Mouse (Mus musculus): Measurements from ENCODE around the gene Upp2. TPM values are rescaled to one million over a fixed set of nuclear protein-coding genes. Genes with fewer than 3 reads are reported as not detected.

The Upp2 gene
- polyA plus RNA-seq, 1 experiment from 2014 or later = 7.0 TPM

DNA sequence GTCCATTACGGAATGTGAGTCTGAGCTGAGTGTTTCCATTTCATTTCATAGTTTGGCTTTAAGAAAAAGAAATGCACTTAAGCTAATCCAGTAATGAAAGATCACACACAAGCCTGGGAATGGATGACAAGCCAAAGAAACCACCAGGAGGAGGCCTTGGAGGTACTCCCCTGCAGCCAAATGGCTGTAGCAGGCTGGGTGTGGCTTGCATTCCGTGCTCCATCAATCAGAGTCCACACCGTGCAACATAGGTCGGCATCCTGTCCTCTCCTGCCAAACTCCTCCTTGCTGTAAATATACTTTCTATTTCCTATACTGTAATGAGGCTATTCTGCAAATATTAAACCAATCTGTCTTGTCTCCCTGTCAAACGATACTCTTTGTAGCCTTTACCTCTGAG lies 143.1 kb downstream of the Upp2 start:
- WGBS = 62% methylated on average over 5 of the region's 5 CpGs
- Histone ChIP-seq H3K4me3 (no peak overlapping the region), H3K36me3 (no peaks in the 10 kb centered on the region), H3K27ac (ENCODE audit: poor library complexity, severe bottlenecking) (no peak overlapping the region), H3K9ac (no peak overlapping the region), H3K4me1 (replicated peaks) (peaks cover 59% of the 10 kb centered on the region), H3K9me3 (replicated peaks) (no peaks in the 10 kb centered on the region), H3K4me2 (no peak overlapping the region), H3K27me3 (replicated peaks) (no peaks in the 10 kb centered on the region)
- ATAC-seq (ENCODE audit: insufficient number of reproducible peaks, low FRiP score) = no peak

DNA sequence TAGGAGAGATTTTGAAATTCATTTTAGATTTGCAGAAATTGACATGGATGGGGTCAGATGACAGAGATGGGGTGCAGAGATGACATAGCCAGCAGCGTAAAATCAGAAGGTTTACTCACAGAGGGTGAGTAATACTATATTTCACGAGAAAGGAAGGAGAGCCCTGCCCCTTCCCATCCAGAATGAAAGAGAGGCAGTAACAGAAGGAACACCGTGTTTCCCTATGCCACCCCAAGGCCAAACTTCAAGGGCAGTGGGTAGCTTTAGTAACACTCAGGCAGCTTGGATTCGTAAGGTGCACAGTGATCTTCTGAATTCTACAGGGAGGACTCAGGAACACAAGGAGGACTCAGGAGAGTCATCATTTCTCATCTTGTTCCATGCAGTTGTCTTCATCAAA lies 144.0 kb downstream of the Upp2 start:
- peaks cover 58% of the 10 kb centered on the region for H3K4me1 ChIP-seq (replicated peaks)
- H3K27ac ChIP-seq (ENCODE audit: poor library complexity, severe bottlenecking) = peak overlapping the region; percentile 89; the same call in 1 of the 2 replicates
- H3K9ac ChIP-seq = no peak overlapping the region
- H3K27me3 ChIP-seq (replicated peaks) = no peaks in the 10 kb centered on the region
- H3K9me3 ChIP-seq (replicated peaks) = no peaks in the 10 kb centered on the region
- 75% methylated on average over 4 of the region's 4 CpGs for WGBS
- H3K4me3 ChIP-seq = no peak overlapping the region
- H3K36me3 ChIP-seq = no peaks in the 10 kb centered on the region
- H3K4me2 ChIP-seq = no peak overlapping the region
- ATAC-seq (ENCODE audit: insufficient number of reproducible peaks, low FRiP score) = no peak

DNA sequence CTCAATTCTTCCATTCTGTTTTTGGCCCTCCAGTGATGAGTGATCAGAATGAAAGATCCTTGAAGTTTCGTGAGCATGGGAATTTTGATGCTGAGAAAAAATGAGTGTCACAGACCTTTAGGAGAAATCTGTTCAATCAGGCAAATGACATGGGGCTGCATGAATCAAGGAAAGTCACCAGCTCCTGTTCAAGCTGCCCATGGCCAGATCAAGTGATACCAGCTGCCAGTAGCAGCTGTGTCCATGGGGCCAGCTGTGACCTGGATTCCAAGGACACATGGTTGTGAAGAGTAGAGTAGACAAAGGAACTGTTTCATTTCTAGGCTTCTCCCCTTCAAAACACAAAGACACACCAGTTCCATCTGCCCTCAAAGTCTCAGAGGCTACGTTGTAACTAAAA lies 144.4 kb downstream of the Upp2 start:
- WGBS = 35% methylated on average over 2 of the region's 2 CpGs
- Histone ChIP-seq H3K27me3 (replicated peaks) (no peaks in the 10 kb centered on the region), H3K4me1 (replicated peaks) (peaks cover 54% of the 10 kb centered on the region), H3K4me2 (no peak overlapping the region), H3K27ac (ENCODE audit: poor library complexity, severe bottlenecking) (peak overlapping the region; percentile 89), H3K9ac (no peak overlapping the region), H3K9me3 (replicated peaks) (no peaks in the 10 kb centered on the region), H3K4me3 (no peak overlapping the region), H3K36me3 (no peaks in the 10 kb centered on the region)
- ATAC-seq (ENCODE audit: insufficient number of reproducible peaks, low FRiP score) = no peak

DNA sequence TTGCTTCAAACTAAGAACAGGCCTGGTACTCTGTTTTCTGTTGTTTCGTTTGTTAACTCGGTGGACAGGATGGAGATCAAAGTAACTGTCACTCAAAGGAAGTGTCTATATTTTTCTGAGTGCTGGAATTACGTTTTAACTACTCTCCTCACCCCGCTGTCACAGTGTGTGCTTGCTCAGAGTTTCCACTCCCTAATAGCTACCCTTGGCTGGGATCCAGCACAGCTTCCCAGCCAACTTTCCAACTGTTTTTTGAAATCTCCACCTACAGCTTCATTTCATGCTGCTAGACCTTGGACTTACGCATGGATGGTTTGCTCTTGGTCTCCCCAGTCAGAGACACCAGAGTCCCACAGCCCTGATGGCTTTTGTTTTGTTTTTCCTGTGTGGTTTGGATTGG lies 144.8 kb downstream of the Upp2 start:
- H3K36me3 ChIP-seq = no peaks in the 10 kb centered on the region
- H3K4me1 ChIP-seq (replicated peaks) = peaks cover 50% of the 10 kb centered on the region
- peak; percentile 80 for ATAC-seq (ENCODE audit: insufficient number of reproducible peaks, low FRiP score)
- no peaks in the 10 kb centered on the region for H3K27me3 ChIP-seq (replicated peaks)
- H3K9me3 ChIP-seq (replicated peaks) = no peaks in the 10 kb centered on the region
- WGBS = 16% methylated on average over 5 of the region's 5 CpGs
- peak overlapping the region; percentile 89 for H3K27ac ChIP-seq (ENCODE audit: poor library complexity, severe bottlenecking)
- H3K4me3 ChIP-seq = no peak overlapping the region
- no peak overlapping the region for H3K9ac ChIP-seq
- H3K4me2 ChIP-seq = no peak overlapping the region

DNA sequence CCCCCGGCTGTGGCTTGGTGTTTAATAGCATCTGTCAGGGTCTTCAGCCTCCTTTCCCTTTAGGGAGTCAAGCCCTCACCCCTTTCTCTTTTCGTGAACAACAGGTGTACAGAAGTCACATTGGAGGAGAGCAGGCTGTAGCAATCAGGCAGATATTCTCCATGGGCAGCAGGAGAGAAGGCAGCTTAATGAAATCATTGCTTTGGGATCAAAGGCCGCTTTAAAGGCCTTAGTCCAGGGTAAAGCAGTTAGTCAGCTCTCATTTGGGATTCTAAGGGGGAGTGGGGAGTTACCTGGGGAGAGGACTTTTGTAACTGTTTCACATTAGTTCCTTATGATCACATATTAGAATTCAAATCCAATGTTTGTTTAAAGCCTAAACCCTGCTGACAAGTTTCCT lies 150.8 kb downstream of the Upp2 start:
- no peaks in the 10 kb centered on the region for H3K27me3 ChIP-seq (replicated peaks)
- H3K4me3 ChIP-seq = no peak overlapping the region
- no peak overlapping the region for H3K27ac ChIP-seq (ENCODE audit: poor library complexity, severe bottlenecking)
- 60% methylated on average over 3 of the region's 3 CpGs for WGBS
- H3K9me3 ChIP-seq (replicated peaks) = peaks cover 6% of the 10 kb centered on the region; the same call in 1 of the 2 replicates
- ATAC-seq (ENCODE audit: insufficient number of reproducible peaks, low FRiP score) = no peak
- H3K4me1 ChIP-seq (replicated peaks) = 0 out of 2 replicates have a peak, but pooled peaks cover 3% of the 10 kb centered on the region
- H3K36me3 ChIP-seq = no peaks in the 10 kb centered on the region
- no peak overlapping the region for H3K9ac ChIP-seq
- no peak overlapping the region for H3K4me2 ChIP-seq

DNA sequence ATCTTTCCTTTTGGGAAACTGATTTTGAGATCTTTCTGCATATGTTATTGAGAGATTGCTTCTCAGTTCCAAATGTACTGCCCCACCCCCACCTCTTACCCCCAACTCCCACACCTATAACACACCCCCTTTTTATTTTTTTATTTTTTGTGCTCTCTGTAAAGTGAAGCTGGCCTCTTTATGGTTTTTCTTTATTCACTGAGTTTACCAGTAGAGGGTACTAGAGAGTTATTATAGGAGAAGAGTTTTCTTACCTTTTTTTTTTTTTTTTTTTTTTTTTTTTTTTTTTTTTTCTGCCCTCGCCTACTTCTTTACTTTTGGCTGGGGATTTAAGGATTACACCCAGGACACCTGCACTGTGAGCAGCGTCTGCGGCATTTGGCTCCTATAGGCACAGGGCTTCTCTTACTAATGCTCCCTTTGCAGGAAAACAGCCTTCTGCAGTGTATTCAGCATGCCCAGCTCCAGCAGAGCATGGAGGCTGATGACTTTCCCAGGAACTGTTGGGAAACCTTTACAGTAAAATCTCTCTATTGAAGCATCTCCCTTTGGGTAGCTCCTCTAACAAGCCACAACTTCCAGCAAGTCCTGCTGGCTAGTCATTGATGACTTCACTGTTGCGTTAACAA lies 170.2 kb downstream of the Upp2 start:
- no peak overlapping the region for H3K27ac ChIP-seq (ENCODE audit: poor library complexity, severe bottlenecking)
- no peak overlapping the region for H3K4me2 ChIP-seq
- H3K9ac ChIP-seq = no peak overlapping the region
- H3K9me3 ChIP-seq (replicated peaks) = 0 out of 2 replicates have a peak, but pooled peaks cover 5% of the 10 kb centered on the region
- H3K4me3 ChIP-seq = no peak overlapping the region
- no peak for ATAC-seq (ENCODE audit: insufficient number of reproducible peaks, low FRiP score)
- no peaks in the 10 kb centered on the region for H3K27me3 ChIP-seq (replicated peaks)
- no peaks in the 10 kb centered on the region for H3K36me3 ChIP-seq
- WGBS = 35% methylated on average over 4 of the region's 4 CpGs
- H3K4me1 ChIP-seq (replicated peaks) = no peaks in the 10 kb centered on the region

- Histone ChIP-seq H3K27ac (ENCODE audit: poor library complexity, severe bottlenecking) (no peak overlapping the region), H3K9ac (no peak overlapping the region), H3K36me3 (no peaks in the 10 kb centered on the region), H3K4me3 (no peak overlapping the region), H3K27me3 (replicated peaks) (no peaks in the 10 kb centered on the region), H3K4me1 (replicated peaks) (peaks cover 9% of the 10 kb centered on the region; the same call in 1 of the 2 replicates), H3K9me3 (replicated peaks) (no peaks in the 10 kb centered on the region), H3K4me2 (no peak overlapping the region)
- WGBS = 63% methylated on average over 1 of the region's 1 CpGs
- ATAC-seq (ENCODE audit: insufficient number of reproducible peaks, low FRiP score) = no peak
Observed at GRCm38 (mm10) chr2:58741213-58741612, 174.1 kb downstream of the Upp2 start.

DNA sequence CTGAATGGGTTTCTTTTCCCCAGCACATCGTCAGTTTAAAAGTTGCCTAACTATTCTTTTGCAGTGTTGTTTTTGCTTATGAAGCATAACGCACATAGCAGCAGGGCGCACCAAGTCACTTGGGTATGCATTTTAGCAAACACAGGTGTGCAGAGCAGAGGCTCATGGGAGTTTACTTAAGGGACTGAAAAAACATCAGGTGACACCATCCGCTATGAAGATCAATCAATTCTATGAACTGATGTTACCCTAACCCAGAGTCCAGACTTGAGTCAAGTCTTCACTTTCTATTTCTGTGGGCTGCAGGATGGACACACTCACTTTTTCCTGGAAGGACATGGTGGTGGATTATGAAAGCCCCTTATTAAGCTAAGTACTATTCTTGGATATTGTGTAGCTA lies 174.9 kb downstream of the Upp2 start:
- H3K27ac ChIP-seq (ENCODE audit: poor library complexity, severe bottlenecking) = no peak overlapping the region
- WGBS = 88% methylated on average over 4 of the region's 4 CpGs
- peaks cover 9% of the 10 kb centered on the region; the same call in 1 of the 2 replicates for H3K4me1 ChIP-seq (replicated peaks)
- H3K9me3 ChIP-seq (replicated peaks) = no peaks in the 10 kb centered on the region
- H3K4me2 ChIP-seq = no peak overlapping the region
- no peaks in the 10 kb centered on the region for H3K27me3 ChIP-seq (replicated peaks)
- H3K9ac ChIP-seq = no peak overlapping the region
- no peaks in the 10 kb centered on the region for H3K36me3 ChIP-seq
- ATAC-seq (ENCODE audit: insufficient number of reproducible peaks, low FRiP score) = no peak
- no peak overlapping the region for H3K4me3 ChIP-seq

DNA sequence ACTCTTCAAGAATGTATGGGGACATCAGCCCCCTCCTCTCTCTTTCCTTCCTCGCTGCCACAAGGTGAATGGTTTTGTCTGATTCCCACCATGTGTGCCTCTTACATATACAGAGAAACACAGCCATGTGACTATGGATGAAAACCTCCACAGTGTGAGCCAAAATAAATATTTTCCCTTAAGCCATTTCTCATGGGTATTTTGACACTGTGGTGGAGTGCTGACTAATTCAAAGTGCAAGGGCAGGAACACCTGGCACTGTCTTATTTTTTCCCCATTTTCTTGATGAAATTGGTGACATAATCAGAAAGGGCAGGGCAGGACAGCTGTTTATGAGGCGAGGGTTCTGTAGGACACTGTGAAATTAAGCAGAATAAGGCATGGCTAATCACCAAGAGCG lies 176.3 kb downstream of the Upp2 start:
- H3K27me3 ChIP-seq (replicated peaks) = no peaks in the 10 kb centered on the region
- H3K4me1 ChIP-seq (replicated peaks) = peaks cover 9% of the 10 kb centered on the region; the same call in 1 of the 2 replicates
- H3K9ac ChIP-seq = no peak overlapping the region
- ATAC-seq (ENCODE audit: insufficient number of reproducible peaks, low FRiP score) = no peak
- no peak overlapping the region for H3K27ac ChIP-seq (ENCODE audit: poor library complexity, severe bottlenecking)
- H3K4me3 ChIP-seq = no peak overlapping the region
- H3K4me2 ChIP-seq = no peak overlapping the region
- H3K9me3 ChIP-seq (replicated peaks) = no peaks in the 10 kb centered on the region
- H3K36me3 ChIP-seq = no peaks in the 10 kb centered on the region
- WGBS = 58% methylated on average over 3 of the region's 3 CpGs

- no peaks in the 10 kb centered on the region for H3K36me3 ChIP-seq
- H3K9ac ChIP-seq = no peak overlapping the region
- no peak for ATAC-seq (ENCODE audit: insufficient number of reproducible peaks, low FRiP score)
- H3K4me3 ChIP-seq = no peak overlapping the region
- H3K4me1 ChIP-seq (replicated peaks) = peaks cover 9% of the 10 kb centered on the region; the same call in 1 of the 2 replicates
- H3K4me2 ChIP-seq = no peak overlapping the region
- no peak overlapping the region for H3K27ac ChIP-seq (ENCODE audit: poor library complexity, severe bottlenecking)
- no peaks in the 10 kb centered on the region for H3K27me3 ChIP-seq (replicated peaks)
- no peaks in the 10 kb centered on the region for H3K9me3 ChIP-seq (replicated peaks)
- 72% methylated on average over 11 of the region's 11 CpGs for WGBS
Observed at GRCm38 (mm10) chr2:58747483-58748229, 180.6 kb downstream of the Upp2 start.

GRCm38 (mm10) chr2:58748296-58748695 lies 181.2 kb downstream of the Upp2 start:
- ATAC-seq (ENCODE audit: insufficient number of reproducible peaks, low FRiP score) = no peak
- Histone ChIP-seq H3K4me1 (replicated peaks) (peaks cover 9% of the 10 kb centered on the region; the same call in 1 of the 2 replicates), H3K9ac (no peak overlapping the region), H3K4me3 (no peak overlapping the region), H3K27me3 (replicated peaks) (no peaks in the 10 kb centered on the region), H3K36me3 (no peaks in the 10 kb centered on the region), H3K4me2 (no peak overlapping the region), H3K27ac (ENCODE audit: poor library complexity, severe bottlenecking) (no peak overlapping the region), H3K9me3 (replicated peaks) (no peaks in the 10 kb centered on the region)
- 71% methylated on average over 5 of the region's 5 CpGs for WGBS
